Mouse (Mus musculus): Measurements from ENCODE around the gene Slc35f4.

The Slc35f4 gene

DNA sequence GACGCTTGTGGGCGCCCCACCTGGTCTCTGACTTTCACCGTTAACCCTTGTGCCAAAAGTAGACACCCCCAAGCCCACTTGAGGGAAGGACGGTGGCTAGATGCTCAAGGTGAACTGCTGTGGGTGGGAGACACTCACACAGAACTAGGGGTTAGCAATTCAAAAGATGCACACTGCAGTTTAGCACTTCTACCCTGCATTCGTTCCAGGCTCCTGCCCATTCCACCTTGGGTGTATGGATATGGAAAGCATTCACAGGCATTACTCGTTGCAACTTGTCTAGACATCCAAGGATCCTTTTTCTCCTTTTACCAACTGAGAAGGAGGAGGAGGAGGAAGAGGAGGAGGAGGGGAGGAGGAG is at the start of gene Slc35f4:
Gene Slc35f4, minus strand, starts transcription at position 116 of the 361 bp plus-strand sequence.
- DNase-seq: no peak

GRCm38 (mm10) chr14:49568369-49568768 is 42.5 kb upstream of the Slc35f4 start:
- DNase-seq: no peak

DNA sequence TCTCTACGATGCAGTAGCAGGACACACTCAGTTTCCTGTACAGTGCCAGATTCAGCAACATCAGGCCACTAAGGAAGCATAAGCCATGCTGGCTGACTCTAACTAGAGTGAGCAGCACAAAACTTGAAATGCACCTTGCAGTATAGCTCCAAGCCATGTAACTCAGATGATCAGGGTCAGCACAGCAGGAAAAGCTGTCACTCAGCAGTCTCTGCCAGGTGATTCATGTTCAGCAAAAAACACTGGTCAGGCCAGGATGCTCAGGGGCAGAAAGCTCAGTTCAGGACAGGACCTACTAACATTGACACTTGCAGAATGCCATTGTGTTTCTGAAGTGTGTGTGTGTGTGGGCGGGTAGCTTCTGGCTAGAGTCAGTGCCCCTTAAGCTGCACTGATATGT is 34.9 kb upstream of the Slc35f4 start:
- DNase-seq: no peak

DNA sequence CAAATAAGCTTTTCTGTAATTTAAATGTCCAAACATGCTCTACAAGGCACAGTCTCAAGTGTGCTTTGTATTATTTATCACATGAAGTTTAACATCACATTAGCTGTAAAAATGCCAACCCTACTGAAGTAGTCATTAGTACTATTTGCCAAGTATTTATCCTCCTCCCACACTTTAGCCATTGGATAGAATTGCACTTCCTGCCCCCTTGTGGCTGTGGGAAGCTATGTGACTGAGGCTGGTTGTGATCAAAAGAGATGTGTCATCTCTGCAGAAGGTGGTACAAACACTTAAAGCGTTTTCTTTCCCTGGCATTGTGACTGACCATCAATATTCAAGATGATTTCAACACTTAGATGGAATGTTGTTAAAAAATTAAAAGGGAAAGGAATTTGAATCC is 14.3 kb upstream of the Slc35f4 start:
- peak; percentile 85 for DNase-seq

- DNase-seq: peak; percentile 92
Observed at GRCm38 (mm10) chr14:49525176-49525930, 493 bp downstream of the Slc35f4 start.

- DNase-seq: no peak
Observed at GRCm38 (mm10) chr14:49524665-49525064, 1.2 kb downstream of the Slc35f4 start.

DNA sequence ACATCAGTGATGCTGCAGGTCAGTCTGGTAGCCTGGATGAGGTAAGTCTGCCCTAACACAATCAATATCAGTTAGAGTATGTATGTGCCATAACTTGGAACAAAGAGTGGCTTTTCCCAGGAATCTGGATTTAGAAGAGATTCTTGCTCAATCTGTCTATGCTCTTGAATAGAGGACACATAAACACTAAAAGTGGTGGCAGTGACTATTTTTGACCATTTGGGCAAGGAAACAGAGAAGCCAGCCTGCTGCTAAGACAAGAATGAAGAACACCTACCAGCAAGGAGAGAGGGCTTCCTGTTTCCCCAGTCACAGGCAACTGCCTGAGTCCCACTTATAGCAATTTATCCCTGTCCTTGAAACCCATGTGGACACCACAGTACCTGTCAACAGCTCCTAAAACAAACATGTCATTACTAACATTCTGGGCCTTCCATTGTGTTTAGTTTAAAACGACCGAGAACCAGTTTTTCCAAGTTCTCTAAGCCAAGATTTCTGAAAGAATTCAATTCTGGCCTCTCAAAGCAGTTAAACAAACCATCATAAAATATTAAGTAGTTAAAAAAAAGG is 10.7 kb downstream of the Slc35f4 start:
- no peak for DNase-seq

GRCm38 (mm10) chr14:49514137-49514536 is 11.7 kb downstream of the Slc35f4 start:
- no peak for DNase-seq

- DNase-seq: peak; percentile 74
Observed at GRCm38 (mm10) chr14:49495192-49495591, 30.7 kb downstream of the Slc35f4 start.

- peak; percentile 95 for DNase-seq
Observed at GRCm38 (mm10) chr14:49493793-49494192, 32.1 kb downstream of the Slc35f4 start.

GRCm38 (mm10) chr14:49492506-49492905 is 33.3 kb downstream of the Slc35f4 start:
- DNase-seq: no peak

- no peak for DNase-seq
Observed at GRCm38 (mm10) chr14:49476602-49477001, 49.2 kb downstream of the Slc35f4 start.

GRCm38 (mm10) chr14:49461761-49462160 is 64.1 kb downstream of the Slc35f4 start:
- DNase-seq: peak; percentile 91

DNA sequence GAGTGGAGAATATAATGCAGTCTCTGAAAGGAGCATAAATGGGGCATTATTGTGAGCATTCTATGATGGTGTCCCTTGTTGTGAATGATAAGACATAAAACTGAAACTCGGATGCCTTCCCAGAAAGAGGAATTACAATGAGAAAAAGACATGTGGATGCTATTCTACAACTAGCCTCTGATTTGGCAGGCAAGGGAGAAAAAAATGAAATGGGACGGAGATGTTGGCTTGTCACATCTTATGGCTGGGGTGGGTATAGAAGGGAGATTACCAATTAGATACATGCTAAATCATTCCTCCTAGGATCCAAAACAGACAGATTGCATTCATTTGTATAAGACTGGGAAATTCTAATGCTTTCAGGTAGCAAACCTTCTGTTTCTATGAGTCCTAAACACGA is 65.0 kb downstream of the Slc35f4 start:
- no peak for DNase-seq

- DNase-seq: peak; percentile 61
Observed at GRCm38 (mm10) chr14:49454283-49454914, 71.4 kb downstream of the Slc35f4 start.

DNA sequence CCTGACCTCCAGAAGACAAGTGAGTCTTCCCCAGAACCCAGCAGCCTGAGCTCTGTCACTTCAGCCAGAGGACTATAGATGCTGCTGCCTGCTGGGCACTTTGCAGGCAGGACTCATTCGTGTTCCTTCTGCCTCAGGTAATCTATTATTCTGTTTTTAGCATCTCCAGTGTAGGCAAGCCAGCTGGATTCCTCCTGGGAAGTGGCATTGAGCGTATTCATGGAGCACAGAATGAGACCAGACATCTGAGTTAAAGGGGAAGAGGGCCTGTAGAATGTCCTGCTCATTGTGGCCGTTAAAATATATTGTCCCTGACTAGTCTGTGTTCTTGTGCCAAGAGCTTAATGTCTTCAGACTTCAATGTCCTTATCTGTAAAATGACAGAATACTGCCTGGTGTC is 72.1 kb downstream of the Slc35f4 start:
- DNase-seq: peak; percentile 39

DNA sequence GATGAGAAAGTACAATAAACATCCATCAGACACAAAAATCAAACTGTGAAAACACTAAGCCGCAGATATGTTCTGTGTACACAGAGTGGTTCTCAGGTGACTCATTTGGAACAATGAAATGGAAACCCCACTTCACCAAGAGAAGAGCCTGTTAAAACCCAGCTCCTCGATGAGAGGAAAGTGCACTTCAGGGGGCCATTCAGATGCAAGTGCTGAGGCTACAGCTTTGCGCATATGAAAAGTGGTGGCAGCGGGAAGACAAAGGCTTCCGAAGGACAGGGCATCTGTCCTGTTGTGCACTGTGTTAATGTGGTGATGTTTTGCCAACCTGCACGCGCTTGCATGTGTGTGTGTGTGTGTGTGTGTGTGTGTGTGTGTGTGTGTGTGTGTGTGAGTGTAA is 78.2 kb downstream of the Slc35f4 start:
- peak; percentile 48 for DNase-seq

- DNase-seq: peak; percentile 21
Observed at GRCm38 (mm10) chr14:49446461-49446860, 79.4 kb downstream of the Slc35f4 start.

DNA sequence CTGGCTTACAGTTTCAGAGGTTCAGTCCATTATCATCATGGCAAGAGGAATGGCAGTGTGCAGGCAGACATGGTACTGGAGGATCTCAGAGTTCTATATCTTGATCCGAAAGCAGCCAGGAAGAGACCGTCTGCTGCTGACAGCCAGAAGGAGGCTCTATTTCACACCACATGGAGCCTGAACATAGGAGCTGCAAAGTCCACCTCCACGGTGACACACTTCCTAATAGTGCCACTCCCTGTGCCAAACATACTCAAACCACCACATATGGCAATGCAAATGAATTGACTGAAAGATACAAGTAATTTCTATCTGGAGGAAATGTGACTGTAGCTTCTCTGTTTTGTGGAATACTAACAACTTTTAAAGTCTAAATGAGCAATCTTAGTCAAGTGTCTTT is 89.0 kb downstream of the Slc35f4 start:
- peak; percentile 29 for DNase-seq

GRCm38 (mm10) chr14:49431821-49432220 is 94.0 kb downstream of the Slc35f4 start:
- no peak for DNase-seq

DNA sequence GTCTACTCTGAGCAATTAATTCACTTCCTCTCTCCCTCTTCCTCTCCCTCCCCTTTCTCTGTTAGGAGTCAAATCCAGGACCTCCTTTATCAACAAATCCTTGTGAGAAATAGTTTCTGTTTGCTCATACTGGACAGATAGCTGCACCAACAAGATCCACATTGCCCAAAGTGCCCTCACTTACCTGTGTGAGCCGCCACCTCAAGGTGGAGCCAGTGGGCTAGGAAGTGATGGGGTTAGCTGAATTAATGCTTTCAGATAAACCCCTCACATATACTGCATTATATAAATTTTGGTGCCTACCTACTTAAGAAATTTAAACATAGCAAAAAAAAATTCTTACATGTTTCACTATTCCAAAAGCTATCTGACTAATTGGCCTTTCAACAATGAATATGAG is 133.4 kb downstream of the Slc35f4 start:
- DNase-seq: no peak

- peak; percentile 63 for DNase-seq
Observed at GRCm38 (mm10) chr14:49362161-49362560, 163.7 kb downstream of the Slc35f4 start.

DNA sequence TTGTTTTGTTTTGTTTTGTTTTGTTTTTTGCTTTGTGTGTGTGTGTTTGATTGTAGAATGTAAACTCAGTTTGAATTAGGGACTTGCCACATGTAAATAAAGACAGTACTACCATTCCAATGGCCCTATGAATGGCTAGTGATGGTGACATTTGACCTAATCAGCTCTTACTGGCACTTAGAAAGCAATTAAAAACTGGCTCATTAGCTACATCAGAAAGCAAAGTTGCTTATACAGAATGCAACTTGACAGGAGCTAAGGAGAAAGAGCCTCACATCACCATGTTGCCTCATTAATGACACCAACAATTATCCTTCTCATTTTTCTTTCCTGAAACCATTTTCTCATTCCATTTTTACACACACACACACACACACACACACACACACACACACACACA is 170.3 kb downstream of the Slc35f4 start:
- no peak for DNase-seq

DNA sequence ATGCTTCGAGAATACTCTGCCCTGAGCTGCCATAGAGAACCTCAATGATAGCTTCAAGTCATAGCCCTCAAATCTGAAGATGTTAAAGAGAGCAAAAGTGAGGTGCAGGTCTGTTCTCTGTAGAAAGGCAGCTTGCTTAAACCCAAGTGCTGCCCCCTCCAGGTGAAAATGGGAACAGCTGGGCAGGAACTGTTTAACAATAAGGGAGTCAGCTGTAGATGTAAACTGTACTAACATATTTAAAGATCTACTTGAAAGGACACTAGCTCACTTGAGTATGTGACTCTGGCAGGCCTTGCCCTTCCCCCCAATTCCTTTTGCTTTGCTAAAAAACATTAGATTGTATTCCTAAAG is 177.0 kb downstream of the Slc35f4 start:
- DNase-seq: no peak
